Mouse (Mus musculus): ENCODE data around the gene Diras1.

- TF ChIP-seq GATA1 (IDR thresholded peaks at IDR 0.05; ENCODE audit: low read length) (no peak), TAL1 (IDR thresholded peaks at IDR 0.05; ENCODE audit: low read length) (no peak)
Observed at GRCm38 (mm10) chr10:80996501-80996900, 29.0 kb downstream of the Diras1 start.

All from erythroblast, embryonic 14.5 days (primary cell).